9 mouse cellular contexts compared by ENCODE assay signal in genomic region chr9:119031772-119032171, GRCm38 (mm10). TPM values are rescaled to one million over a fixed set of nuclear protein-coding genes. Genes with fewer than 3 reads are reported as not detected.
DNase-seq lines count a peak whose midpoint lies in the region; ATAC-seq and TF ChIP-seq lines count a peak whose summit lies in the region.
"Had no signal": no experiment of that assay in that cellular context is flagged by ENCODE, and none has a peak within 500 bp of the region (broad histone marks: within the 10 kb centered on the region; RNA-seq: fewer than 3 reads in every experiment).

No protein-coding gene starts in this region.

- H3K27ac ChIP-seq in liver, adult 2 months (replicated peaks; ENCODE audit: insufficient read depth, low read depth, low read length), result peak overlapping the region; percentile 38
- H3K27ac ChIP-seq in liver, embryonic 11.5 days (ENCODE audit: low read depth, low read length), result no peak overlapping the region
- H3K27ac ChIP-seq in neural tube, embryonic 14.5 days (ENCODE audit: low read depth, low read length), result 0 out of 2 replicates have a peak overlapping the region, but pooled peaks have one; percentile 18

- 75% methylated on average over 14 of the region's 14 CpGs for WGBS in liver, adult 2 months
- 89% methylated on average over 14 of the region's 14 CpGs for WGBS in liver, embryonic 11.5 days
- 66% methylated on average over 12 of the region's 14 CpGs for WGBS in neural tube, embryonic 14.5 days

- intact Hi-C loops in left cerebral cortex, postnatal 14 days (cut with DNase I), result no loop called here

- no peaks in the 10 kb centered on the region for H3K36me3 ChIP-seq in liver, adult 2 months (ENCODE audit: control insufficient read depth, insufficient read depth, low read length)
- no peaks in the 10 kb centered on the region for H3K36me3 ChIP-seq in liver, embryonic 11.5 days (ENCODE audit: control insufficient read depth, insufficient read depth, low read length)
- no peaks in the 10 kb centered on the region for H3K36me3 ChIP-seq in neural tube, embryonic 14.5 days (ENCODE audit: control insufficient read depth, insufficient read depth, low read length)

- TF ChIP-seq POLR2A in liver, adult 2 months (IDR thresholded peaks at IDR 0.05; ENCODE audit: extremely low read depth, insufficient read depth, low read length), result no peak

- H3K27me3 ChIP-seq in liver, adult 2 months (ENCODE audit: control insufficient read depth, insufficient read depth, low read length), result no peaks in the 10 kb centered on the region
- no peaks in the 10 kb centered on the region for H3K27me3 ChIP-seq in liver, embryonic 11.5 days (replicated peaks; ENCODE audit: control insufficient read depth, insufficient read depth, low read length)
- no peaks in the 10 kb centered on the region for H3K27me3 ChIP-seq in neural tube, embryonic 14.5 days (ENCODE audit: control insufficient read depth, insufficient read depth, low read length)

- H3K9me3 ChIP-seq in liver, embryonic 11.5 days (ENCODE audit: control insufficient read depth, low read length), result no peaks in the 10 kb centered on the region
- no peaks in the 10 kb centered on the region for H3K9me3 ChIP-seq in neural tube, embryonic 14.5 days (ENCODE audit: control insufficient read depth, low read length)

- no peak for ATAC-seq in liver, embryonic 11.5 days (replicated peaks; ENCODE audit: low FRiP score)
- ATAC-seq in neural tube, embryonic 14.5 days (ENCODE audit: low read depth), result no peak

- H3K4me2 ChIP-seq in liver, embryonic 11.5 days, result no peak overlapping the region
- no peak overlapping the region for H3K4me2 ChIP-seq in neural tube, embryonic 14.5 days (ENCODE audit: low read depth, low read length)

- no peaks in the 10 kb centered on the region for H3K79me2 ChIP-seq in liver, adult 2 months (ENCODE audit: control insufficient read depth, insufficient read depth, low read length)

- H3K9ac ChIP-seq in liver, adult 2 months (ENCODE audit: low read depth, low read length), result no peak overlapping the region
- no peak overlapping the region for H3K9ac ChIP-seq in liver, embryonic 11.5 days (ENCODE audit: low read depth, low read length)
- no peak overlapping the region for H3K9ac ChIP-seq in neural tube, embryonic 14.5 days (replicated peaks; ENCODE audit: low read depth, low read length)

- TF ChIP-seq CTCF in liver, adult 2 months (IDR thresholded peaks at IDR 0.05; ENCODE audit: low read depth, low read length), result no peak

- H3K4me3 ChIP-seq in liver, adult 2 months (ENCODE audit: insufficient read depth, low read depth, low read length), result no peak overlapping the region
- no peak overlapping the region for H3K4me3 ChIP-seq in liver, embryonic 11.5 days (ENCODE audit: low read depth, low read length)
- no peak overlapping the region for H3K4me3 ChIP-seq in neural tube, embryonic 14.5 days (ENCODE audit: low read depth, low read length)

- no peak for DNase-seq in liver, adult 2 months (ENCODE audit: extremely low read depth, low read depth, low spot score)
- DNase-seq in liver, embryonic 11.5 days (ENCODE audit: low spot score), result no peak
- DNase-seq in gastrocnemius, adult 8-10 months (ENCODE audit: low spot score in 2 of 2), result peak; percentile 47 to 70
- peak; percentile 53 for DNase-seq in kidney, adult 9 months
- DNase-seq in right cerebral cortex, adult 18-20 months, result no peak
- DNase-seq in left cerebral cortex, postnatal 14 days (ENCODE audit: low spot score in 2 of 2), result no peak
- DNase-seq in retina, postnatal 1 day, result no peak
- DNase-seq: thymus, adult 18-20 months had no signal

- no peaks in the 10 kb centered on the region for H3K4me1 ChIP-seq in liver, adult 2 months (ENCODE audit: control insufficient read depth, insufficient read depth, low read length)
- H3K4me1 ChIP-seq in liver, embryonic 11.5 days (replicated peaks; ENCODE audit: control insufficient read depth, insufficient read depth, low read length), result no peaks in the 10 kb centered on the region
- H3K4me1 ChIP-seq in neural tube, embryonic 14.5 days (ENCODE audit: control insufficient read depth, insufficient read depth, low read length), result peaks cover 23% of the 10 kb centered on the region

RNA-seq across cellular contexts. Expression of gene Vill, which starts 20.8 kb away (rescaled TPM):
- 2.3 and 3.0 TPM in 2 replicates for total RNA-seq in liver, adult 2 months (2014; rRNA removed)
- polyA plus RNA-seq in liver, adult 2 months (2012; rRNA removed), result 0.50 and 1.2 TPM in 2 replicates
- 20.0 and 22.7 TPM in 2 replicates for polyA plus RNA-seq in liver, embryonic 11.5 days (2014; fragmentation: Nextera tagmentation; extraction: Ambion mirVana)
- total RNA-seq in gastrocnemius, adult 8-10 months (2022), result under 1 TPM; 0.22 to 0.54 (median 0.37) TPM
- 3.6 and 5.9 TPM in 2 replicates for polyA plus RNA-seq in neural tube, embryonic 14.5 days (2014; fragmentation: Nextera tagmentation; extraction: Ambion mirVana)
- total RNA-seq in left cerebral cortex, postnatal 14 days (2021), result 1 to 10 TPM; 3.2 to 4.5 TPM

Comparison
In these comparisons a context has a peak if more than half of its experiments do, and no peak if none do; other contexts are left out.
1. DNase-seq: peak in gastrocnemius, adult 8-10 months (2 of 2) and kidney, adult 9 months (single experiment); none in liver, adult 2 months (single experiment), liver, embryonic 11.5 days (single experiment), right cerebral cortex, adult 18-20 months (single experiment), left cerebral cortex, postnatal 14 days (0 of 2) and retina, postnatal 1 day (single experiment).